Mouse (Mus musculus) T-helper 2 cell (primary cell): ENCODE results near the gene Stk39.
"Not testable (repeated sequence)": the region's sequence is repeated elsewhere in the genome, so short reads cannot be mapped to it uniquely, and the experiment has no call there.

ENCODE experiments used
- in situ Hi-C: fragments of 300-600 bp; cut with MboI, MseI; formaldehyde crosslinking; loops from one replicate; pipeline ENCODE4 v1.15.1; 2025; ENCODE audit warnings: high pct_unique_total_duplicates

Stk39 gene

GRCm38 (mm10) chr2:68242069-68242468 lies 230.0 kb downstream of the Stk39 start:
- in situ Hi-C loops = no loop called here

GRCm38 (mm10) chr2:68241640-68242039 lies 230.4 kb downstream of the Stk39 start:
- in situ Hi-C loops = no loop called here

GRCm38 (mm10) chr2:68239415-68239814 lies 232.7 kb downstream of the Stk39 start:
- in situ Hi-C loops = not testable (repeated sequence)

- in situ Hi-C loops = no loop called here
These were observed 239.1 kb downstream of the Stk39 start for GRCm38 (mm10) chr2:68232929-68233328.

- in situ Hi-C loops = no loop called here
These were observed 242.2 kb downstream of the Stk39 start for GRCm38 (mm10) chr2:68229872-68230271.

GRCm38 (mm10) chr2:68229081-68229480 lies 243.0 kb downstream of the Stk39 start:
- in situ Hi-C loops = no loop called here

- in situ Hi-C loops = no loop called here
These were observed 249.7 kb downstream of the Stk39 start for GRCm38 (mm10) chr2:68222227-68222873.

GRCm38 (mm10) chr2:68221226-68221625 lies 250.8 kb downstream of the Stk39 start:
- in situ Hi-C loops = no loop called here

GRCm38 (mm10) chr2:68219823-68220222 lies 252.2 kb downstream of the Stk39 start:
- in situ Hi-C loops = no loop called here

- in situ Hi-C loops = no loop called here
These were observed 256.9 kb downstream of the Stk39 start for GRCm38 (mm10) chr2:68215176-68215575.

- in situ Hi-C loops = no loop called here
These were observed 257.7 kb downstream of the Stk39 start for GRCm38 (mm10) chr2:68214400-68214799.

- in situ Hi-C loops = no loop called here
These were observed 260.6 kb downstream of the Stk39 start for GRCm38 (mm10) chr2:68211443-68211842.

- in situ Hi-C loops = no loop called here
These were observed 275.8 kb downstream of the Stk39 start for GRCm38 (mm10) chr2:68196245-68196644.

- in situ Hi-C loops = no loop called here
These were observed 277.6 kb downstream of the Stk39 start for GRCm38 (mm10) chr2:68194444-68194843.

- in situ Hi-C loops = no loop called here
These were observed 278.6 kb downstream of the Stk39 start for GRCm38 (mm10) chr2:68193465-68193837.

GRCm38 (mm10) chr2:68192605-68193464 lies 279.2 kb downstream of the Stk39 start:
- in situ Hi-C loops = no loop called here

GRCm38 (mm10) chr2:68176425-68176824 lies 295.6 kb downstream of the Stk39 start:
- in situ Hi-C loops = no loop called here

- in situ Hi-C loops = no loop called here
These were observed 300.8 kb downstream of the Stk39 start for GRCm38 (mm10) chr2:68171306-68171705.

GRCm38 (mm10) chr2:68162012-68162411 lies 310.1 kb downstream of the Stk39 start:
- in situ Hi-C loops = no loop called here

- in situ Hi-C loops = no loop called here
These were observed 311.5 kb downstream of the Stk39 start for GRCm38 (mm10) chr2:68160566-68160965.
